Mouse (Mus musculus): Measurements from ENCODE around the gene Grk3.

Gene Grk3

GRCm38 (mm10) chr5:112941001-112941400, 74.6 kb downstream of the Grk3 start:
- no peak for DNase-seq (ENCODE audit: low read depth, low spot score)

- no peak for DNase-seq (ENCODE audit: low read depth, low spot score)
These were observed 79.0 kb downstream of the Grk3 start for GRCm38 (mm10) chr5:112936632-112937031.

- DNase-seq (ENCODE audit: low read depth, low spot score) = no peak
These were observed 80.2 kb downstream of the Grk3 start for GRCm38 (mm10) chr5:112935436-112935835.

- no peak for DNase-seq (ENCODE audit: low read depth, low spot score)
These were observed 82.6 kb downstream of the Grk3 start for GRCm38 (mm10) chr5:112932878-112933567.

GRCm38 (mm10) chr5:112931901-112932300, 83.7 kb downstream of the Grk3 start:
- DNase-seq (ENCODE audit: low read depth, low spot score) = no peak

- no peak for DNase-seq (ENCODE audit: low read depth, low spot score)
These were observed 87.2 kb downstream of the Grk3 start for GRCm38 (mm10) chr5:112928201-112928881.

- DNase-seq (ENCODE audit: low read depth, low spot score) = no peak
These were observed 90.2 kb downstream of the Grk3 start for GRCm38 (mm10) chr5:112925422-112925821.

- DNase-seq (ENCODE audit: low read depth, low spot score) = no peak
These were observed 90.8 kb downstream of the Grk3 start for GRCm38 (mm10) chr5:112924806-112925205.

- DNase-seq (ENCODE audit: low read depth, low spot score) = no peak
These were observed 91.8 kb downstream of the Grk3 start for GRCm38 (mm10) chr5:112923841-112924240.

GRCm38 (mm10) chr5:112921914-112922313, 93.7 kb downstream of the Grk3 start:
- DNase-seq (ENCODE audit: low read depth, low spot score) = no peak

GRCm38 (mm10) chr5:112910381-112910780, 105.2 kb downstream of the Grk3 start:
- DNase-seq (ENCODE audit: low read depth, low spot score) = no peak

GRCm38 (mm10) chr5:112908169-112908614, 107.4 kb downstream of the Grk3 start:
- DNase-seq (ENCODE audit: low read depth, low spot score) = no peak

- no peak for DNase-seq (ENCODE audit: low read depth, low spot score)
These were observed 108.1 kb downstream of the Grk3 start for GRCm38 (mm10) chr5:112907504-112907903.

GRCm38 (mm10) chr5:112895674-112896654, 119.6 kb downstream of the Grk3 start, which contains the start of gene Myo18b:
Gene Myo18b, minus strand, starts transcription at chr5:112896362.
- no peak for DNase-seq (ENCODE audit: low read depth, low spot score)

- no peak for DNase-seq (ENCODE audit: low read depth, low spot score)
These were observed 122.0 kb downstream of the Grk3 start for GRCm38 (mm10) chr5:112893462-112894060.

- no peak for DNase-seq (ENCODE audit: low read depth, low spot score)
These were observed 123.2 kb downstream of the Grk3 start for GRCm38 (mm10) chr5:112892411-112892810.

- DNase-seq (ENCODE audit: low read depth, low spot score) = no peak
These were observed 126.9 kb downstream of the Grk3 start for GRCm38 (mm10) chr5:112888651-112889050.

- no peak for DNase-seq (ENCODE audit: low read depth, low spot score)
These were observed 128.7 kb downstream of the Grk3 start for GRCm38 (mm10) chr5:112886687-112887491.

- DNase-seq (ENCODE audit: low read depth, low spot score) = no peak
These were observed 138.0 kb downstream of the Grk3 start for GRCm38 (mm10) chr5:112877391-112878115.

GRCm38 (mm10) chr5:112876846-112877390, 138.7 kb downstream of the Grk3 start:
- DNase-seq (ENCODE audit: low read depth, low spot score) = peak; percentile 29

Measured in retina, adult 2 months (tissue).